Mouse (Mus musculus) liver, embryonic 14.5 days (tissue): ENCODE measurements around the gene Kcnq1. TPM values are rescaled to one million over a fixed set of nuclear protein-coding genes. Genes with fewer than 3 reads are reported as not detected.

Experiments used
- ATAC-seq: fragments of 200-750 bp; cut with Nextera tagmentation; 2 replicates; pipeline ENCODE4 v1.8.0; 2017; ENCODE audit warnings: moderate number of reproducible peaks, mild to moderate bottlenecking, moderate library complexity; ENCODE audit not compliant: insufficient read depth
- DNase-seq, 3 experiments: peaks; one replicate each; pipeline ENCODE4 v3.0.0-alpha.2; 2012 to 2013; ENCODE audit warnings: low read depth in 3 of 3, low spot score in 3 of 3
- H3K27ac ChIP-seq: fragments of 300-500 bp; sonication (generic); 2 replicates; pipeline ENCODE4 v1.5.1; 2014; ENCODE audit warnings: moderate library complexity, mild to moderate bottlenecking, control low read depth, inconsistent platforms
- H3K27me3 ChIP-seq: fragments of 300-500 bp; sonication (generic); 2 replicates; pipeline ENCODE4 v1.6.1; 2014; ENCODE audit warnings: mild to moderate bottlenecking, low read length, moderate library complexity; ENCODE audit not compliant: control insufficient read depth, insufficient read depth
- H3K36me3 ChIP-seq: fragments of 300-500 bp; sonication (generic); replicated peaks from 2 replicates; pipeline ENCODE4 v1.6.1; 2014; ENCODE audit warnings: low read depth; ENCODE audit not compliant: control insufficient read depth, insufficient read depth
- H3K4me1 ChIP-seq, 2 experiments: fragments of 200-500 bp in 1 of 2; fragments of 300-500 bp in 1 of 2; sonication (generic) in 1 of 2; replicated peaks; 2 replicates each; pipeline ENCODE4 v1.6.1; 2012 to 2014; ENCODE audit warnings: antibody characterized with exemption in 1 of 2, inconsistent platforms in 1 of 2, low read length in 1 of 2; ENCODE audit not compliant: control insufficient read depth in 2 of 2, insufficient read depth in 2 of 2
- H3K4me2 ChIP-seq: fragments of 300-500 bp; sonication (generic); 2 replicates; pipeline ENCODE4 v1.6.1; 2014; ENCODE audit warnings: low read depth, mild to moderate bottlenecking, control low read depth, moderate library complexity
- H3K4me3 ChIP-seq, 2 experiments: fragments of 200-500 bp in 1 of 2; fragments of 300-500 bp in 1 of 2; sonication (generic) in 1 of 2; 2 replicates each; pipeline ENCODE4 v1.5.1; 2012 to 2014; ENCODE audit warnings: low read depth in 2 of 2, low read length in 2 of 2, mild to moderate bottlenecking in 2 of 2, control low read depth in 1 of 2, inconsistent platforms in 1 of 2, moderate library complexity in 1 of 2; ENCODE audit not compliant: insufficient read depth in 1 of 2
- H3K9ac ChIP-seq: fragments of 300-500 bp; sonication (generic); replicated peaks from 2 replicates; pipeline ENCODE4 v1.6.1; 2014; ENCODE audit warnings: mild to moderate bottlenecking, control low read depth, moderate library complexity
- H3K9me3 ChIP-seq: fragments of 300-500 bp; sonication (generic); 2 replicates; pipeline ENCODE4 v1.6.1; 2016; ENCODE audit warnings: low read length, mixed read lengths; ENCODE audit not compliant: control insufficient read depth
- CTCF ChIP-seq: IDR thresholded peaks from 2 replicates; pipeline ENCODE4 v1.5.1; 2016; ENCODE audit warnings: antibody characterized with exemption, low read depth, control low read depth
- EP300 ChIP-seq: IDR thresholded peaks from 2 replicates; pipeline ENCODE4 v1.6.1; 2016; ENCODE audit warnings: antibody characterized with exemption, low read depth
- WGBS: fragments of 180-500 bp; shearing (Covaris S2); extraction: QIAGEN DNeasy Blood & Tissue Kit; methylation state at CpG from one replicate; pipeline ENCODE4 v1.1.7; 2014; ENCODE audit not compliant: insufficient replicate concordance; 5-methylcytosine and 5-hydroxymethylcytosine counted together
- polyA plus RNA-seq, 2 experiments: library from polyadenylated mRNA; depleted of rRNA in 1 of 2; stranded (reverse) in 1 of 2; unstranded in 1 of 2; fragments of >200 nt; fragmentation: Nextera tagmentation in 1 of 2; extraction: Ambion mirVana in 1 of 2; gene quantifications; 2 replicates each; pipeline versions ENCODE4 v1.2.1 to v1.2.3; 2012 to 2014

Kcnq1 gene
- polyA plus RNA-seq, 2 experiments: 0.12 to 0.41 TPM

DNA sequence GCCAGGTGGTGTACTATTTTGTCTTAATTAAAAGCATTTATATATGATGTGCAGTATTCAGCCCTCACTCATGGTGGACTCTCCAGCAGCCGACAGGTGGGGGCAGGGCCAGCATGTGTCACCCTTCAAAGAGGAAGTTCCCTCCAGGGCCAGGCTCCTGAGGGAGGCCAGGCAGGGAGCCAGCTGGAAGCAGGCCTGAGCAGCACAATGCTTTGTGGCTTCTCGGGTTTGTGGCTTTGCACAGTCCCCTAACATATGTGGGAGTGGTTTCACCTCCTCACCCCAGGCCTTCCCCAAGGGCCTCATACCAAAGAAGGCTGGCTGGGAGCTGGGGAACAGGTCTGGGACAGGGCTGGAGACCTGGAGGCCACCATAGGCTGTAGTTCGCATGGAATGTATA is 74.6 kb downstream of the Kcnq1 start:
- no peaks in the 10 kb centered on the region for H3K36me3 ChIP-seq
- H3K4me2 ChIP-seq: no peak overlapping the region
- H3K9me3 ChIP-seq: no peaks in the 10 kb centered on the region
- no peaks in the 10 kb centered on the region for H3K27me3 ChIP-seq
- H3K27ac ChIP-seq: no peak overlapping the region
- DNase-seq (peak in 1 of 3 experiments; percentile 3), ATAC-seq (peak; percentile 23; the same call in 1 of the 2 replicates)
- no peak overlapping the region for H3K4me3 ChIP-seq
- H3K4me1 ChIP-seq: peaks cover 0 to 5% of the 10 kb centered on the region in 2 experiments; a peak in 2 of 4 replicates
- H3K9ac ChIP-seq: no peak overlapping the region
- TF ChIP-seq EP300: no peak
- no peak for TF ChIP-seq CTCF
- 15% methylated on average over 3 of the region's 3 CpGs for WGBS

DNA sequence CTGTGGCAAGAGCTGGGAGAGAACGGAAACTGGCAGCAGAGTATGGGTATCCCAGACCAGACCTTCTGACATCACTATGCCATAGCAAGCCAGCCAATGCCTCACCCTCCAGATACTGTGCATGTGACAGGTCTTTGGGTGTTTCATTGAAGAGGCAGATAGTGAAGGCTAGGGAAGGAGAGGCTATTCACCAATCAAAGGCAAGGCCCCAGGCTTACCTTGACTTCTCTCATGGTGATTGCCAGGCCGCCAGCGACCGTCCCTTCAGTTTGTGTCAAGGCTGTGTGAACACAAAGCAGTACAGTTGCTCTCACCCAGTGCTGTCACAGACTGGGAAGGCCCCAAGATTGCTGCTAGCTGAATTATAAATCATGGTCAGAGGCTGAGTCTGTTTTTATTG is 75.1 kb downstream of the Kcnq1 start:
- no peak for DNase-seq
- no peak overlapping the region for H3K4me2 ChIP-seq
- WGBS: 70% methylated on average over 4 of the region's 4 CpGs
- H3K27ac ChIP-seq: no peak overlapping the region
- no peaks in the 10 kb centered on the region for H3K27me3 ChIP-seq
- H3K9me3 ChIP-seq: no peaks in the 10 kb centered on the region
- no peaks in the 10 kb centered on the region for H3K36me3 ChIP-seq
- H3K9ac ChIP-seq: no peak overlapping the region
- TF ChIP-seq CTCF: no peak
- no peak for TF ChIP-seq EP300
- no peak overlapping the region for H3K4me3 ChIP-seq
- ATAC-seq: no peak
- peaks cover 0 to 5% of the 10 kb centered on the region in 2 experiments; a peak in 2 of 4 replicates for H3K4me1 ChIP-seq

GRCm38 (mm10) chr7:143185506-143185905 is 79.3 kb downstream of the Kcnq1 start:
- WGBS: 58% methylated on average over 6 of the region's 6 CpGs
- DNase-seq: no peak
- no peak overlapping the region for H3K9ac ChIP-seq
- H3K4me3 ChIP-seq: no peak overlapping the region
- H3K9me3 ChIP-seq: no peaks in the 10 kb centered on the region
- no peaks in the 10 kb centered on the region for H3K27me3 ChIP-seq
- no peaks in the 10 kb centered on the region for H3K36me3 ChIP-seq
- TF ChIP-seq EP300 (no peak), CTCF (no peak)
- peaks cover 0 to 3% of the 10 kb centered on the region in 2 experiments; a peak in 1 of 4 replicates for H3K4me1 ChIP-seq
- H3K4me2 ChIP-seq: no peak overlapping the region
- H3K27ac ChIP-seq: no peak overlapping the region
- ATAC-seq: no peak

GRCm38 (mm10) chr7:143186378-143186777 is 80.2 kb downstream of the Kcnq1 start:
- Histone ChIP-seq H3K4me1 (no peaks in the 10 kb centered on the region), H3K36me3 (no peaks in the 10 kb centered on the region), H3K9ac (no peak overlapping the region), H3K4me3 (no peak overlapping the region), H3K27me3 (no peaks in the 10 kb centered on the region), H3K4me2 (no peak overlapping the region), H3K27ac (no peak overlapping the region), H3K9me3 (no peaks in the 10 kb centered on the region)
- whole genome bisulfite sequencing: 77% methylated on average over 10 of the region's 10 CpGs
- TF ChIP-seq CTCF (no peak), EP300 (no peak)
- no peak for DNase-seq
- no peak for ATAC-seq

- DNase-seq (no peak), ATAC-seq (no peak)
- no peak overlapping the region for H3K4me2 ChIP-seq
- no peaks in the 10 kb centered on the region for H3K4me1 ChIP-seq
- no peak overlapping the region for H3K4me3 ChIP-seq
- TF ChIP-seq EP300 (no peak), CTCF (no peak)
- H3K36me3 ChIP-seq: no peaks in the 10 kb centered on the region
- 55% methylated on average over 3 of the region's 3 CpGs for WGBS
- no peak overlapping the region for H3K9ac ChIP-seq
- no peaks in the 10 kb centered on the region for H3K27me3 ChIP-seq
- no peaks in the 10 kb centered on the region for H3K9me3 ChIP-seq
- H3K27ac ChIP-seq: no peak overlapping the region
These were observed 81.0 kb downstream of the Kcnq1 start for GRCm38 (mm10) chr7:143187181-143187580.
